Mouse (Mus musculus) bone marrow macrophage, adult 2 months (primary cell): ENCODE measurements around the gene Fbxl13.

Experiments used
- CTCF ChIP-seq: IDR thresholded peaks from 2 replicates; pipeline ENCODE4 v1.5.1; 2012; ENCODE audit warnings: low read depth, mild to moderate bottlenecking, low read length, moderate library complexity
- POLR2A ChIP-seq: IDR thresholded peaks from 2 replicates; pipeline ENCODE4 v1.6.1; 2012; ENCODE audit warnings: mild to moderate bottlenecking, low read depth, low read length, borderline replicate concordance

- TF ChIP-seq POLR2A (no peak), CTCF (no peak)
Observed at GRCm38 (mm10) chr5:21545786-21546185, 99.6 kb downstream of the Fbxl13 start.
